Mouse (Mus musculus): ENCODE data around the gene Syt17.
"Not testable (repeated sequence)": the region's sequence is repeated elsewhere in the genome, so short reads cannot be mapped to it uniquely, and the experiment has no call there.

The Syt17 gene

DNA sequence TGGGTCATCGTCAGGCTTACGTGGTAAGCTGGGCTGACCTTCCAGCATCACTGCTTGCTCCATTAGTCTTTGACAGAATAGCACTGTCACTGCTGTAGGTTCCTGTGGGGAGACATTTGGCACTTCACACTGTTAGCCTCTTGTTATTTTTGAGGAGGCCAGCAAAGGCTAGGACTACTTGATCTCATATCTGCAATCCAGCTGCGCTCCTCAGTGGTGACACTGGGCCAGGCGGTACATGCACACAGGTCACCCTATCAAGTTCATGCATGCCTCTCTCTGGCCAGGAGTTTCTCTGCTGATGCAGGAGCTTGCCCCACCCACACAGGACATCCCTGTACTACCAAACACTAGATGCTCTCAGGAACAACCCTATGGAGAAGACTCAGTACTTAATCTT lies 71.4 kb downstream of the Syt17 start:
- DNase-seq (ENCODE audit: low spot score): no peak

DNA sequence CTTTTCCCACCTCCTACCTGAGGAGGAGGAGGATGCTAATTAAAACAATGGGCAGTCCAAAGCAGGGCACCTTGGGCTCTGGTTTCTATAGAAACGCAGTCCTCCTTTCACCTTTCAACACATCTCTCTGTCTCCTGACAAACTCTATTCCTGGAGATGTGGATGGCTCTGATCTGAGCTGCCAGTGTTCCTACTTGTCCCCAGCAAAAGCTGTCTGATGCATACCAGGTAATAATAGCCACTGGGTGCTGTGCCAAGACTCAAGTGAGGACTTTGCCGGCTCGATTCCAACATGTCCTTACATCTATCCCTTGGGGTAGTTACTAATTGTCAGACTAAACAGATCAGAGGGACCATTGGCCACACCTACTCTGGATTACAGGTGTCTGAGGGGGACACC lies 72.7 kb downstream of the Syt17 start:
- DNase-seq (ENCODE audit: low spot score): no peak

- no peak for DNase-seq (ENCODE audit: low spot score)
Observed at GRCm38 (mm10) chr7:118371361-118371760, 76.7 kb downstream of the Syt17 start.

DNA sequence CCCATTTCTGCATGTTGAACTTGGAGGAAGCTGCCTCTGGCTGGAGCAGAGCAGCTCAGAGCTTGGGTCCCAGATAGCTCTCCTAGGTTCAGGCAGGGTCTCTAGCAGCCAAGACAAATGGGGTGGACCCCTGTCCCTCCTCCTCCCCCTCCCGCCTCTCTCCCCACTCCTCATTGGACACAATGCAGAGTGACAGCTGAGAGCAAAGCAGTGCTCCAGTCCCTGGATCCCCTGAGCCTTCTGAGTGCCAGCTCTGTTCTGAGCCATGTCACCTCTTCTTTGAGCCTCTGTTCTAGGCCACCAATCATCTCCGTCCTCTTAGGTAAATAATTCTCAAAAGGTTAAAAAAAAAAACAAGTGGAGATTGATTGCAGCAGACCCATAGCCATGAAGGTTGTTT lies 78.3 kb downstream of the Syt17 start:
- no peak for DNase-seq (ENCODE audit: low spot score)

DNA sequence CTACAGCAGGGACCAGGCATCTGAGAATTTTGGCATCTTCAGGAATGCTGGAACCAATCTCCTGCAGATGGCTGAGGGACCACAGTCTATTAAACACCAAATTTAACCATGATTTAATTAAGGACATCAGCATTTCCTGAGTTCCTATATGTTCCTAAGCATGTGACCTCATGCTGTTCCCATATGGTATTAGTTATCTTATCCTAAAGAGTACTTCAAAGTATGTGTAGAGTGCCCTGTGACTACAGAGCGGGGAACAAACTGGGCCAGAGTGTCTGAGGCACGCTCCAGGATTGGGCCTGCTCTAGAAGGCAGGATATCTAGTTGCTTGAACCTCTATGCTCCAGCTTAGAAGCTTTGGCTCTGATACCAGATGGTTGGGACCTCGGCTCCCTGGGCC lies 82.1 kb downstream of the Syt17 start:
- no peak for DNase-seq (ENCODE audit: low spot score)

GRCm38 (mm10) chr7:118365251-118365650 lies 82.8 kb downstream of the Syt17 start:
- no peak for DNase-seq (ENCODE audit: low spot score)

DNA sequence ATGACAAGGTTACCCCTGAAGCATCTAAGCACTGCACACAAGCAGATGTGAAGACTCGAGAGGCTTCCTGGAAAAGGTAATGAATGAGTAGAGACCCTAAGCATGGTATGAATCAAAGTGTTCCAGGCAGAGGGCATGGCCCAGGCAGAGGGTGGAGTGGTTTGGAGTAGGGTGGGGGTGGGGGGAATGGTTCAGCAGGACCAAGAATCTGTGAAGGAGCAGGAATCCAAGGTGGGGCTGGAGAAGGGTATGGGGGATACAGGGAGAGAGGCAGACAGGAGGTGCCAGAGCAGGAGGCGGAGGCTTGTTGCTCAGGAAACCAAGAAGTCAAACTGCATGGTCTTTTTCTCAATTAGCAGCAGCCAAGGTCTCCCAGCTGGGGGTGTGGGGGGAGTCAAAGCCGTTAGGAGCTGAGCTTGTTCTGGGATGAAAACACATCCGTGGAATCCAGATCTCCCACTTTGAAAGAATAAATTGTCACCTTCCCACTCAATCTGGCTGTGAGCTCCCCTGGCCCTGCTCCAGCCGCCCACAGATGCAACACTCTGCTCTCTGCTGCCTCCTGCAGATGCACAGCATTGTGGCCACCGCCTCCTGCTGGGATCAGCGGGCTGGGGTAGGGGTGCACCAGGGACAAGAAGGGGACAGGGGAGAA lies 83.5 kb downstream of the Syt17 start:
- no peak for DNase-seq (ENCODE audit: low spot score)

- no peak for DNase-seq (ENCODE audit: low spot score)
Observed at GRCm38 (mm10) chr7:118363587-118364233, 84.3 kb downstream of the Syt17 start.

DNA sequence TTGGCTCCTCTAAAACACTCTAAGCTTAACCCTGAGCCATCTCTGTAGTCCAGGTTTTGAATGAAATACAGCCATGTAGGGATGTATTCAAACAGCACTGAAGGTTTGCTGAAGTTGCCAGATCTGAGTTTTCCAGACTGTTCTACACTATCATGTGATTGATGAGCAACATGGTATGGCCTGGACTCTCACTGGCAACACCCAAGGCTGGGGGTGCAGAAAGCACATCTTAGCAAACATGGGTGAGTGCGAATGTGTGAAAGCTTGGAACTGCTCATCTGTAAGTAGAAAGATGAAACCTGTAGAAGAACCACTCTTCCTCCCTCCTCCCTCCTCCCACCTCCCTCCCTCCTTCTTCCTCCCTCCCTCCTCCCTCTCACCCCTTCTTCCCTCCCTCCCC lies 85.1 kb downstream of the Syt17 start:
- no peak for DNase-seq (ENCODE audit: low spot score)

DNA sequence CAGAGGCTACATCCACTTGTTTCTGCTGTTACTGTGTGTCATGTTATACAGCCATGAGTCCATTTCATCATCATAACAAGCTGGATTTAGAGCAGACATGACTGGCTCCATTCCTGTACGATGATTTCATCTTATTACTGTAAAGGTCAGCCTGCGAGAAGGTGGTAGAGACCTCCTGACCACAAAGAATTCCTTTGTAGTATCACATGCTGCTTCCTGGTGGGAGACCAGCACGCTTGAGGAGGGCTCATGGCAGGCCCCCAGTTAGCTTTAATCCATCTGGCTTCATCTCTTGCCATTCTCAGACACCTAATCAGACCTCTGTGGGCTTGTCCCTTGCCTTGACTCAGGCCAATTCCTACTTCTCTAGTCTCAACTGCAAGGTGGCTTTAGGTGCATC lies 85.8 kb downstream of the Syt17 start:
- DNase-seq (ENCODE audit: low spot score): no peak

DNA sequence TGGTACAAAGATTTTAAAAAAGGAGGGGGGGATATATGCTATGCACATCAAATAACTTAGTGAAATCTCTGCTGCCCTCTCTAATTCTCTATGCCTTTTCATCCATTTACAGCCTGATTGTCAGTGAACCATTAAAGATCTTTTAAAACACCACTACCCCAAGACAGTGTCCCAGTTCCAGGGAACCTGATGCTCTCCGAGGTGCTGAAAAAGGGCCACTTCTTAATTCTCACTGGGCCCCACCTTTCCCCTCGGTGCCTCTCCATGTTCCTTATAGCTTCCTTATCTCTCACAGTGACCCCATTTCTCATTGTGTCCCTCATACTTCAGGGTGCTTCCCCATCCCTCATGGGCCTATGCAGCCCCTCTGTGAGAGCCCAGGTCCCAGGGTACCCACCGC lies 89.0 kb downstream of the Syt17 start:
- DNase-seq (ENCODE audit: low spot score): no peak

- DNase-seq (ENCODE audit: low spot score): not testable (repeated sequence)
Observed at GRCm38 (mm10) chr7:118356410-118357005, 91.5 kb downstream of the Syt17 start.

- DNase-seq (ENCODE audit: low spot score): no peak
Observed at GRCm38 (mm10) chr7:118350840-118351239, 97.2 kb downstream of the Syt17 start.

GRCm38 (mm10) chr7:118346943-118347342 lies 101.1 kb downstream of the Syt17 start:
- no peak for DNase-seq (ENCODE audit: low spot score)

- no peak for DNase-seq (ENCODE audit: low spot score)
Observed at GRCm38 (mm10) chr7:118346432-118346831, 101.6 kb downstream of the Syt17 start.

GRCm38 (mm10) chr7:118345396-118345795 lies 102.6 kb downstream of the Syt17 start:
- no peak for DNase-seq (ENCODE audit: low spot score)

- DNase-seq (ENCODE audit: low spot score): no peak
Observed at GRCm38 (mm10) chr7:118344701-118345100, 103.3 kb downstream of the Syt17 start.
